Mouse (Mus musculus): ENCODE measurements around the gene Pigq.

DNA sequence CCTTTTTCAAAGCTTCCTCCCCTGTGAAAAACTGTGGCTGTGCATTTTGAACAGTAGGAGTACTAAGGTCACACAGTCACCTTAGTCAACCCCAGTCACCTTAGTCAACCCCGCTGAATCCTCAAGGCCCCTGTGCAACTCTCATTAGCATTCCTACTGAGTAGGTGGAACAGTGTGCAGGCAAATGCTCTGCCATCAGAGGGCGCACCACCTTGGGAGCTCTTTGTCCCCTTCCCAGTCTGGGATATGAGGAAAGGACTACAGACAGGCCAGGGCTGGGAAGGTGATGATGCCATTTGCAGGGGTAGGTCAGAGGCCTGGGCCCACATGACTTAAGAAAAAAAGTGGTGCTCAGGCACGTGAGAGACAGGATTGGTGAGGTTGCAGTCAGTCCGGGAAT lies 65.5 kb downstream of the Pigq start:
- TF ChIP-seq POLR2A (IDR thresholded peaks at IDR 0.05; ENCODE audit: low read depth, low read length) (no peak), CTCF (IDR thresholded peaks at IDR 0.05; ENCODE audit: extremely low read depth, insufficient read depth, insufficient read length, insufficient replicate concordance) (peak; percentile 7; the same call in 1 of the 2 replicates)

All from spleen, adult 2 months (tissue).